Mouse (Mus musculus) limb, embryonic 11.5 days (tissue): ENCODE results near the gene Ccdc73. TPM values are rescaled to one million over a fixed set of nuclear protein-coding genes. Genes with fewer than 3 reads are reported as not detected.
"Not testable (repeated sequence)": the region's sequence is repeated elsewhere in the genome, so short reads cannot be mapped to it uniquely, and the experiment has no call there.

Source experiments
- ATAC-seq: fragments of 200-750 bp; cut with Nextera tagmentation; 2 replicates; pipeline ENCODE4 v1.8.0; 2017; ENCODE audit warnings: low read depth; ENCODE audit not compliant: insufficient number of reproducible peaks, low FRiP score, low TSS enrichment
- DNase-seq: peaks from one replicate; pipeline ENCODE4 v3.0.0-alpha.2; 2015; ENCODE audit warnings: low spot score
- H3K27ac ChIP-seq: fragments of 300-500 bp; sonication (generic); replicated peaks from 2 replicates; pipeline ENCODE4 v1.5.1; 2014; ENCODE audit warnings: low read depth, mild to moderate bottlenecking, low read length
- H3K27me3 ChIP-seq: fragments of 300-500 bp; sonication (generic); 2 replicates; pipeline ENCODE4 v1.6.1; 2014; ENCODE audit warnings: mild to moderate bottlenecking, low read length, mixed read lengths; ENCODE audit not compliant: control insufficient read depth, insufficient read depth
- H3K36me3 ChIP-seq: fragments of 300-500 bp; sonication (generic); 2 replicates; pipeline ENCODE4 v1.6.1; 2014; ENCODE audit warnings: mild to moderate bottlenecking, low read length, moderate library complexity, mixed read lengths; ENCODE audit not compliant: control insufficient read depth, insufficient read depth
- H3K4me1 ChIP-seq: fragments of 300-500 bp; sonication (generic); 2 replicates; pipeline ENCODE4 v1.6.1; 2014; ENCODE audit warnings: low read length, mixed read lengths; ENCODE audit not compliant: control insufficient read depth, insufficient read depth
- H3K4me2 ChIP-seq: fragments of 300-500 bp; sonication (generic); 2 replicates; pipeline ENCODE4 v1.6.1; 2014; ENCODE audit warnings: low read depth, mild to moderate bottlenecking, moderate library complexity; ENCODE audit not compliant: severe bottlenecking
- H3K4me3 ChIP-seq: fragments of 300-500 bp; sonication (generic); 2 replicates; pipeline ENCODE4 v1.5.1; 2014; ENCODE audit warnings: low read depth, low read length
- H3K9ac ChIP-seq: fragments of 300-500 bp; sonication (generic); 2 replicates; pipeline ENCODE4 v1.6.1; 2014; ENCODE audit warnings: mild to moderate bottlenecking, low read length
- H3K9me3 ChIP-seq: fragments of 300-500 bp; sonication (generic); 2 replicates; pipeline ENCODE4 v1.6.1; 2016; ENCODE audit warnings: low read length; ENCODE audit not compliant: control insufficient read depth
- WGBS: fragments of 180-500 bp; shearing (Covaris S2); extraction: QIAGEN DNeasy Blood & Tissue Kit; methylation state at CpG from one replicate; pipeline ENCODE4 v1.1.7; 2014; 5-methylcytosine and 5-hydroxymethylcytosine counted together
- polyA plus RNA-seq: library from polyadenylated mRNA; unstranded; fragments of >200 nt; fragmentation: Nextera tagmentation; extraction: Ambion mirVana; gene quantifications from 2 replicates; pipeline ENCODE4 v1.2.1, GENCODE M21; 2014

Ccdc73 gene
- polyA plus RNA-seq, 1 experiment from 2014 or later = 5.8 TPM

DNA sequence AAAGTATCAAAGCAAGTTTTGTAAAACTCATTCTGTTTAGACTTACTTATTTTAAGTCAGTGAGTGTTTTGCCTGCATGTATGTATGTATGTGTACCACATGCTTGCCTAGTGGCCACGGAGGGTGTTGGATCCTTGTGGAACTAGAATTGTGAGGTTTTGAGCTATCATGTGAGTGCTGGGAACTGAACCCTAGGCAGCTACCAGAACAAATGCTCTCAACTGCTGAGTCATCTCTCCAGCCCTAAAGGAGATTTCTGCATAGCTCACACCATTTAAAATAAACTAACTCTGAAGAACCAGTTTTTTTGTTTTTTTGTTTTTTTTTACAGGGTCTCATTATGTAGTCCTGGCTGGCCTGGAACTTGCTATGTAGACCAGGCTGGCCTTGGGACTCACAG is 11.4 kb upstream of the Ccdc73 start:
- no peak overlapping the region for H3K9ac ChIP-seq

GRCm38 (mm10) chr2:104858083-104858482 is 9.5 kb upstream of the Ccdc73 start:
- H3K9ac ChIP-seq, H3K9me3 ChIP-seq, H3K27ac ChIP-seq, H3K36me3 ChIP-seq, H3K4me3 ChIP-seq, H3K4me2 ChIP-seq, H3K4me1 ChIP-seq, ATAC-seq, H3K27me3 ChIP-seq, DNase-seq: not testable (repeated sequence)
- 90% methylated on average over 3 of the region's 3 CpGs for WGBS

More for the DNA sequence above, 11.4 kb upstream of the Ccdc73 start:
- ATAC-seq = no peak
- 42% methylated on average over 1 of the region's 1 CpGs for WGBS
- Histone ChIP-seq H3K4me2 (no peak overlapping the region), H3K4me3 (no peak overlapping the region), H3K36me3 (no peaks in the 10 kb centered on the region), H3K9me3 (no peaks in the 10 kb centered on the region), H3K27me3 (no peaks in the 10 kb centered on the region), H3K4me1 (no peaks in the 10 kb centered on the region), H3K27ac (no peak overlapping the region)
- no peak for DNase-seq

- no peaks in the 10 kb centered on the region for H3K27me3 ChIP-seq
- no peaks in the 10 kb centered on the region for H3K9me3 ChIP-seq
- no peaks in the 10 kb centered on the region for H3K4me1 ChIP-seq
- no peak overlapping the region for H3K27ac ChIP-seq
- DNase-seq = no peak
- H3K4me2 ChIP-seq = no peak overlapping the region
- WGBS = 76% methylated on average over 5 of the region's 5 CpGs
- H3K4me3 ChIP-seq = no peak overlapping the region
- no peak overlapping the region for H3K9ac ChIP-seq
- no peak for ATAC-seq
- H3K36me3 ChIP-seq = no peaks in the 10 kb centered on the region
These were observed 8.5 kb upstream of the Ccdc73 start for GRCm38 (mm10) chr2:104859060-104859459.

DNA sequence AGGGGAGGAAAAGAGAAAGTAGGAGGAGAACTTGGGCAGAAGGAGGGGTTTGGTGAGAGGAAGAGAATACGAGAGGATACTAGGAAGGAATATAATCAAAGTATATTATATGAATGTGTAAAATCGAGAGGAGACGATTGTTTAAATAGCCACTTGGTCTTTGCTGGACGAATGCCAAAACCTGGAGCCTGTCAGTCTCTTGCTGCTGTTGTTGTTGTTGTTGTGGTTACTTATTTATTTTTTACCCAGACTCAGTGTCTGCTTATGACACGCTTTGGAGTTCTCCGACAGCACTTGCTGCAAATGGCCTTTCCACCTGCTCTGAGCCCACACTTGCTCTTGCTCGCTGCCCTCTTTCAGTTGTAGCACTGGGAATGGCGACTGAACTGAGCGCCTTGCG is 7.2 kb upstream of the Ccdc73 start:
- no peaks in the 10 kb centered on the region for H3K4me1 ChIP-seq
- WGBS = 89% methylated on average over 10 of the region's 10 CpGs
- H3K9me3 ChIP-seq = no peaks in the 10 kb centered on the region
- H3K9ac ChIP-seq = no peak overlapping the region
- no peak overlapping the region for H3K27ac ChIP-seq
- no peak overlapping the region for H3K4me3 ChIP-seq
- no peaks in the 10 kb centered on the region for H3K27me3 ChIP-seq
- no peaks in the 10 kb centered on the region for H3K36me3 ChIP-seq
- no peak overlapping the region for H3K4me2 ChIP-seq
- DNase-seq (no peak), ATAC-seq (no peak)

- H3K4me1 ChIP-seq = no peaks in the 10 kb centered on the region
- no peak overlapping the region for H3K4me2 ChIP-seq
- H3K27ac ChIP-seq = no peak overlapping the region
- no peak for ATAC-seq
- H3K4me3 ChIP-seq = no peak overlapping the region
- H3K27me3 ChIP-seq = no peaks in the 10 kb centered on the region
- WGBS = 86% methylated on average over 4 of the region's 4 CpGs
- H3K9ac ChIP-seq = no peak overlapping the region
- H3K36me3 ChIP-seq = no peaks in the 10 kb centered on the region
- no peaks in the 10 kb centered on the region for H3K9me3 ChIP-seq
- DNase-seq = no peak
These were observed 3.3 kb upstream of the Ccdc73 start for GRCm38 (mm10) chr2:104864176-104864860.

DNA sequence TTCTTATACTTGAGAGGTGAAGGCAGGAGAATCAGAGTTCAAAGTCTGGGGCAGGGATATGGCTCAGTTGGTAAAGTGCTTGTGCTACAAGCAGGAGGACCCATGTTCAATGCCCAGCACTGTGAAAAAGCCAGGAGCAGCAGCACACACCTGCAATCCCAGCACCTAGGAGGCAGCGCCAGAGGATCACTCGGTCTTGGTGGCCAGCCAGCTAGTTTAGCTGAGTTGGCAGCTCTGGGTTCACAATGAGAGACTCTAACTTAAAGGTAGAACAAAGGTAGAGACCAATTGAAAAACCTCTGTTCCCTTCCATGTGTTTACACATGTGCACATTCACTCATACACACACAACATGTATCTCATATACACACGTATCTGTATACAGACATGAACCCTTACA is 1.5 kb downstream of the Ccdc73 start:
- H3K27ac ChIP-seq = no peak overlapping the region
- H3K4me2 ChIP-seq = no peak overlapping the region
- no peak overlapping the region for H3K9ac ChIP-seq
- H3K36me3 ChIP-seq = no peaks in the 10 kb centered on the region
- H3K4me1 ChIP-seq = no peaks in the 10 kb centered on the region
- 81% methylated on average over 3 of the region's 3 CpGs for WGBS
- H3K4me3 ChIP-seq = no peak overlapping the region
- no peaks in the 10 kb centered on the region for H3K27me3 ChIP-seq
- DNase-seq = no peak
- no peaks in the 10 kb centered on the region for H3K9me3 ChIP-seq
- no peak for ATAC-seq

GRCm38 (mm10) chr2:104878794-104879193 is 11.2 kb downstream of the Ccdc73 start:
- Histone ChIP-seq H3K27ac (no peak overlapping the region), H3K4me2 (no peak overlapping the region), H3K9me3 (no peaks in the 10 kb centered on the region), H3K27me3 (no peaks in the 10 kb centered on the region), H3K4me1 (no peaks in the 10 kb centered on the region), H3K36me3 (no peaks in the 10 kb centered on the region), H3K4me3 (no peak overlapping the region), H3K9ac (no peak overlapping the region)
- ATAC-seq (no peak), DNase-seq (no peak)
- WGBS = 86% methylated on average over 8 of the region's 8 CpGs

- no peak overlapping the region for H3K27ac ChIP-seq
- H3K9ac ChIP-seq = no peak overlapping the region
- DNase-seq = no peak
- no peaks in the 10 kb centered on the region for H3K9me3 ChIP-seq
- no peak overlapping the region for H3K4me2 ChIP-seq
- no peak overlapping the region for H3K4me3 ChIP-seq
- 87% methylated on average over 18 of the region's 18 CpGs for WGBS
- ATAC-seq = no peak
- no peaks in the 10 kb centered on the region for H3K36me3 ChIP-seq
- H3K4me1 ChIP-seq = no peaks in the 10 kb centered on the region
- no peaks in the 10 kb centered on the region for H3K27me3 ChIP-seq
These were observed 18.5 kb downstream of the Ccdc73 start for GRCm38 (mm10) chr2:104886109-104886508.

GRCm38 (mm10) chr2:104887331-104887730 is 19.7 kb downstream of the Ccdc73 start:
- H3K36me3 ChIP-seq, H3K4me3 ChIP-seq, H3K4me1 ChIP-seq, H3K27ac ChIP-seq, H3K9ac ChIP-seq, H3K27me3 ChIP-seq, H3K4me2 ChIP-seq, H3K9me3 ChIP-seq, ATAC-seq, DNase-seq: not testable (repeated sequence)
- WGBS = 56% methylated on average over 2 of the region's 2 CpGs
